Mouse (Mus musculus) stomach, embryonic 14.5 days (tissue): ENCODE measurements around the gene Iqcc. TPM values are rescaled to one million over a fixed set of nuclear protein-coding genes. Genes with fewer than 3 reads are reported as not detected.

Experiments
- ATAC-seq: fragments of 200-750 bp; cut with Nextera tagmentation; 2 replicates; pipeline ENCODE4 v1.8.0; 2017; ENCODE audit warnings: low read depth, moderate TSS enrichment; ENCODE audit not compliant: insufficient number of reproducible peaks, insufficient read depth, low FRiP score
- H3K27ac ChIP-seq: fragments of 300-500 bp; sonication (generic); 2 replicates; pipeline ENCODE4 v1.5.1; 2014; ENCODE audit warnings: mild to moderate bottlenecking, low read length, moderate library complexity, mixed read lengths
- H3K27me3 ChIP-seq: fragments of 300-500 bp; sonication (generic); 2 replicates; pipeline ENCODE4 v1.6.1; 2014; ENCODE audit warnings: low read length, control low read depth, mixed read lengths; ENCODE audit not compliant: control insufficient read depth, insufficient read depth
- H3K36me3 ChIP-seq: fragments of 300-500 bp; sonication (generic); 2 replicates; pipeline ENCODE4 v1.6.1; 2014; ENCODE audit warnings: mild to moderate bottlenecking, control low read depth, low read length, moderate library complexity, mixed read lengths; ENCODE audit not compliant: control insufficient read depth, insufficient read depth
- H3K4me1 ChIP-seq: fragments of 300-500 bp; sonication (generic); 2 replicates; pipeline ENCODE4 v1.6.1; 2014; ENCODE audit warnings: low read length, control low read depth, mixed read lengths; ENCODE audit not compliant: control insufficient read depth, insufficient read depth
- H3K4me2 ChIP-seq: fragments of 300-500 bp; sonication (generic); replicated peaks from 2 replicates; pipeline ENCODE4 v1.6.1; 2014; ENCODE audit warnings: low read depth, low read length, control low read depth
- H3K4me3 ChIP-seq: fragments of 300-500 bp; sonication (generic); 2 replicates; pipeline ENCODE4 v1.5.1; 2014; ENCODE audit warnings: low read depth, low read length, control low read depth
- H3K9ac ChIP-seq: fragments of 300-500 bp; sonication (generic); replicated peaks from 2 replicates; pipeline ENCODE4 v1.6.1; 2014; ENCODE audit warnings: low read depth, mild to moderate bottlenecking, control low read depth, low read length, moderate library complexity, mixed read lengths
- H3K9me3 ChIP-seq: fragments of 300-500 bp; sonication (generic); 2 replicates; pipeline ENCODE4 v1.6.1; 2016; ENCODE audit warnings: low read depth, low read length, control low read depth; ENCODE audit not compliant: control insufficient read depth
- WGBS: fragments of 180-500 bp; shearing (Covaris S2); extraction: QIAGEN DNeasy Blood & Tissue Kit; methylation state at CpG from one replicate; pipeline ENCODE4 v1.1.7; 2014; 5-methylcytosine and 5-hydroxymethylcytosine counted together
- polyA plus RNA-seq: library from polyadenylated mRNA; unstranded; fragments of >200 nt; fragmentation: Nextera tagmentation; extraction: Ambion mirVana; gene quantifications from 2 replicates; pipeline ENCODE4 v1.2.1, GENCODE M21; 2014

Gene Iqcc
- polyA plus RNA-seq, 1 experiment from 2014 or later, result 26.2 TPM

- Histone ChIP-seq H3K36me3 (no peaks in the 10 kb centered on the region), H3K27me3 (no peaks in the 10 kb centered on the region), H3K9ac (no peak overlapping the region), H3K4me1 (0 out of 2 replicates have a peak, but pooled peaks cover 6% of the 10 kb centered on the region), H3K4me2 (no peak overlapping the region), H3K9me3 (no peaks in the 10 kb centered on the region), H3K27ac (no peak overlapping the region), H3K4me3 (no peak overlapping the region)
- ATAC-seq, result no peak
- 69% methylated on average over 8 of the region's 8 CpGs for WGBS
Measured at GRCm38 (mm10) chr4:129571551-129572084, 47.3 kb downstream of the Iqcc start.

- WGBS, result 84% methylated on average over 6 of the region's 6 CpGs
- Histone ChIP-seq H3K4me2 (no peak overlapping the region), H3K27ac (no peak overlapping the region), H3K4me1 (0 out of 2 replicates have a peak, but pooled peaks cover under 1% of the 10 kb centered on the region), H3K9me3 (no peaks in the 10 kb centered on the region), H3K9ac (no peak overlapping the region), H3K4me3 (no peak overlapping the region), H3K27me3 (no peaks in the 10 kb centered on the region), H3K36me3 (no peaks in the 10 kb centered on the region)
- no peak for ATAC-seq
Measured at GRCm38 (mm10) chr4:129570028-129570427, 48.9 kb downstream of the Iqcc start.

- no peak overlapping the region for H3K9ac ChIP-seq
- H3K4me1 ChIP-seq, result peaks cover 6% of the 10 kb centered on the region
- no peak overlapping the region for H3K4me3 ChIP-seq
- H3K36me3 ChIP-seq, result no peaks in the 10 kb centered on the region
- no peak for ATAC-seq
- 91% methylated on average over 7 of the region's 7 CpGs for WGBS
- no peaks in the 10 kb centered on the region for H3K9me3 ChIP-seq
- no peaks in the 10 kb centered on the region for H3K27me3 ChIP-seq
- H3K27ac ChIP-seq, result no peak overlapping the region
- H3K4me2 ChIP-seq, result no peak overlapping the region
Measured at GRCm38 (mm10) chr4:129568366-129568765, 50.5 kb downstream of the Iqcc start.

DNA sequence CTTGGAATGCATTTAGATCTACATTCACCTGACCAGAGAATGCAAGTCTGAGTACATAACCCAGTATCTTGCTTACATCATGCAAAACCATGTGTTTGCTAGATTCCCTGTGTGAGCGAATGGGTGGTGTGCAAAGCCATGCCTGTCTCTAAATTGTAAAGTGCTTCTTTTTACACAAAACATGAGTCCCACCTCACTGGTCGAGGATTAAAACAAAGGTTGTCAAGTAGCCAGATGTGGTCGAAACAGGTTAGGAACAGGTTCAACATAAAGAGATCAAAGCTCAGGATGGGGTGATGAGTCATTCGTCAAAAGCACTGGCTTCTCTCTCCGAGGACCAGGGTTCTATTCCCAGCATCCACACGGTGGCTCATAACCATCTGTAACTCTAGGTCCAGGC lies 53.8 kb downstream of the Iqcc start:
- Histone ChIP-seq H3K27ac (no peak overlapping the region), H3K9ac (no peak overlapping the region), H3K4me2 (no peak overlapping the region), H3K27me3 (no peaks in the 10 kb centered on the region), H3K4me3 (no peak overlapping the region), H3K9me3 (no peaks in the 10 kb centered on the region), H3K4me1 (peaks cover 7% of the 10 kb centered on the region), H3K36me3 (no peaks in the 10 kb centered on the region)
- WGBS, result 85% methylated on average over 6 of the region's 6 CpGs
- ATAC-seq, result no peak

Other genes starting within 250 kb of the Iqcc start
- 14.1 and 14.8 TPM in 2 replicates for gene Zbtb8a, start 241.0 kb downstream of the Iqcc start, polyA plus RNA-seq
- 1.1 and 2.2 TPM in 2 replicates for gene Zbtb8b, start 178.2 kb downstream of the Iqcc start, polyA plus RNA-seq
- 25.6 and 25.7 TPM in 2 replicates for gene Bsdc1, start 157.5 kb downstream of the Iqcc start, polyA plus RNA-seq
- not detected in 2 replicates for gene Tssk3, start 128.1 kb downstream of the Iqcc start, polyA plus RNA-seq
- not detected in 2 replicates for gene Fam229a, start 127.9 kb downstream of the Iqcc start, polyA plus RNA-seq
- 616 and 618 TPM in 2 replicates for gene Marcksl1, start 105.5 kb downstream of the Iqcc start, polyA plus RNA-seq
- gene Hdac1, start 76.4 kb downstream of the Iqcc start, polyA plus RNA-seq, result 210 and 217 TPM in 2 replicates
- 7.5 and 9.5 TPM in 2 replicates for gene Lck, start 45.5 kb downstream of the Iqcc start, polyA plus RNA-seq
- 2.9 and 3.7 TPM in 2 replicates for gene Fam167b, start 40.5 kb downstream of the Iqcc start, polyA plus RNA-seq
- gene Eif3i, start 18.5 kb downstream of the Iqcc start, polyA plus RNA-seq, result 316 TPM in 2 replicates
- gene Tmem234, start 18.4 kb downstream of the Iqcc start, polyA plus RNA-seq, result 206 and 226 TPM in 2 replicates
- 2.8 and 3.8 TPM in 2 replicates for gene Dcdc2b, start 4.8 kb downstream of the Iqcc start, polyA plus RNA-seq
- 52.9 and 56.1 TPM in 2 replicates for gene Ccdc28b, start 4.8 kb upstream of the Iqcc start, polyA plus RNA-seq
- 91.9 and 94.4 TPM in 2 replicates for gene Txlna, start 22.0 kb upstream of the Iqcc start, polyA plus RNA-seq
- gene Kpna6, start 53.7 kb upstream of the Iqcc start, polyA plus RNA-seq, result 12.0 and 14.4 TPM in 2 replicates
- gene Tmem39b, start 77.7 kb upstream of the Iqcc start, polyA plus RNA-seq, result 27.6 and 27.7 TPM in 2 replicates
- 95.5 and 103 TPM in 2 replicates for gene Khdrbs1, start 123.2 kb upstream of the Iqcc start, polyA plus RNA-seq
- 252 and 294 TPM in 2 replicates for gene Ptp4a2, start 192.1 kb upstream of the Iqcc start, polyA plus RNA-seq